14 mouse cellular contexts compared by ENCODE assay signal in the genomic region with DNA sequence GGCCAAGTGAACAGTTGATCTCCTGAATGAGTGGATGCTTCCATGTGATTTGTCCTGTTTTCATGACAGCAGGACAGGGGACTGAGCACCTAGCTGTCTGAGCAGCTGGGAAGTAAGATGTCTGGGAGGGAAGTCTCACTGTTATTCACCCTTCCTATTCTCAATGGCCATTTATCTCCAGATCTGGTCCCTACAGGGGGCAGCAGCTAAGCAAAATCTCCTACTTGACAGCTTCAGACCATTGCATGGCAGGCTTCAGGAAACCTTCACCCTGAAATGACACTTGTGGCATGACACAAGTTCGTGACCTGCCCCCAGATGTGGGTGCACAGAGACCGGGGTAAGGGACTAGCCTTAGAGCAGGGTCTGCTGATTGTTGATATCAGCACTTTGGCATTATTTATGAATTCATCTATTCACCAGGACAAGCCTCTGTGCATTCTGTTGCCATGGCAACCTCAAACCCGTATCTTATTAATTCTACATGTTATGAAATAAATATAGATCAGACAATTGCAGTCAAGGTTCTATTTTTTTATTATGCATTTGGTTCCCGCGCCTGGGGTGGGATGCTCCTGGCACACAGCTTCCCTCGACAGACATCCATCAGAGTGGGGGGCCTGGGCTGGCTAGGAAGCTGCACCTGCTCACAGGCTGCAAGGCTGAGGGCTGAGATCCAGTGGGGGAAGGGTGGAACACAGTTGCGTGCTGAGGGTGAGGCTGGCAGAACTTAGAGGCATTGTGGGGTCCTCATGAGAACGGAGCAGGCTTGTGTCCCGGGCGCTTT. TPM values are rescaled to one million over a fixed set of nuclear protein-coding genes. Genes with fewer than 3 reads are reported as not detected.
DNase-seq lines count a peak whose midpoint lies in the region; ATAC-seq and TF ChIP-seq lines count a peak whose summit lies in the region.
"Had no signal": no experiment of that assay in that cellular context is flagged by ENCODE, and none has a peak within 500 bp of the region (broad histone marks: within the 10 kb centered on the region; RNA-seq: fewer than 3 reads in every experiment).

No protein-coding gene starts in this region.

- H3K9me3 ChIP-seq in neural tube, embryonic 15.5 days (replicated peaks): no peaks in the 10 kb centered on the region
- H3K9me3 ChIP-seq: G1E; liver, embryonic 13.5 days had no signal

- H3K4me3 ChIP-seq in layer of hippocampus, adult 2 months: no peak overlapping the region
- no peak overlapping the region for H3K4me3 ChIP-seq in neural tube, embryonic 15.5 days (replicated peaks)
- H3K4me3 ChIP-seq: liver, embryonic 13.5 days had no signal

- peak; percentile 17 for TF ChIP-seq CTCF in layer of hippocampus, adult 2 months (conservative IDR thresholded peaks at IDR 0.05)

- peaks cover 36% of the 10 kb centered on the region for H3K4me1 ChIP-seq in neural tube, embryonic 15.5 days

- H3K27me3 ChIP-seq in neural tube, embryonic 15.5 days (replicated peaks): no peaks in the 10 kb centered on the region

- DNase-seq in cerebellum, postnatal 14 days: peak; percentile 85 to 88
- DNase-seq in cerebellum, adult 11-12 months: no peak
- DNase-seq in right cerebral cortex, adult 2 months (ENCODE audit: low spot score in 2 of 2): peak; percentile 28 to 44
- no peak for DNase-seq in right cerebral cortex, adult 18-20 months
- DNase-seq in layer of hippocampus, adult 2 months (ENCODE audit: low spot score in 2 of 2): no peak
- no peak for DNase-seq in gastrocnemius, postnatal 36 days
- DNase-seq in lung, postnatal 36 days: no peak
- DNase-seq: cerebellum, adult 9-10 months; heart, postnatal 36 days; liver, embryonic 13.5 days had no signal

- H3K9ac ChIP-seq in neural tube, embryonic 15.5 days (replicated peaks): no peak overlapping the region
- H3K9ac ChIP-seq: liver, embryonic 13.5 days had no signal

- 0 out of 2 replicates have a peak overlapping the region, but pooled peaks have one; percentile 5 for H3K4me2 ChIP-seq in neural tube, embryonic 15.5 days
- H3K4me2 ChIP-seq: liver, embryonic 13.5 days had no signal

- H3K27ac ChIP-seq in layer of hippocampus, adult 2 months: no peak overlapping the region
- H3K27ac ChIP-seq in neural tube, embryonic 15.5 days (replicated peaks): peak overlapping the region; percentile 49; the same call in 1 of the 2 replicates
- H3K27ac ChIP-seq: kidney, postnatal 0 days; liver, embryonic 13.5 days; macrophage had no signal

- H3K36me3 ChIP-seq in neural tube, embryonic 15.5 days: no peaks in the 10 kb centered on the region
- H3K36me3 ChIP-seq: liver, embryonic 13.5 days had no signal

- peak; percentile 34; the same call in 1 of the 2 replicates for ATAC-seq in neural tube, embryonic 15.5 days (ENCODE audit: low FRiP score)

- intact Hi-C loops in gastrocnemius, postnatal 36 days (cut with DNase I): no loop called here

- 34% methylated on average over 10 of the region's 10 CpGs for WGBS in neural tube, embryonic 15.5 days

RNA-seq across cellular contexts. Expression of a gene that starts 33.4 kb away (rescaled TPM):
- total RNA-seq in layer of hippocampus, adult 2 months (2021): 10 to 100 TPM; 59.8 to 61.4 TPM
- polyA plus RNA-seq in neural tube, embryonic 15.5 days (2015; fragmentation: Nextera tagmentation; extraction: Ambion mirVana): 22.9 and 23.6 TPM in 2 replicates
- total RNA-seq in gastrocnemius, postnatal 36 days (2021): 10 to 100 TPM; 16.3 to 27.7 TPM

RNA-seq across cellular contexts. Expression of a gene that starts 51.7 kb away (rescaled TPM):
- not detected for total RNA-seq in layer of hippocampus, adult 2 months (2021)
- 6.9 and 8.5 TPM in 2 replicates for polyA plus RNA-seq in neural tube, embryonic 15.5 days (2015; fragmentation: Nextera tagmentation; extraction: Ambion mirVana)
- not detected for total RNA-seq in gastrocnemius, postnatal 36 days (2021)
- total RNA-seq: G1E; heart, postnatal 36 days had no signal
- polyA plus RNA-seq: G1E; kidney, postnatal 0 days; liver, embryonic 13.5 days; macrophage had no signal

Comparison
In these comparisons a context has a peak if more than half of its experiments do, and no peak if none do; other contexts are left out.
1. DNase-seq: peak in cerebellum, postnatal 14 days (2 of 2) and right cerebral cortex, adult 2 months (2 of 2); none in cerebellum, adult 11-12 months (single experiment), right cerebral cortex, adult 18-20 months (single experiment), layer of hippocampus, adult 2 months (0 of 2), gastrocnemius, postnatal 36 days (0 of 2) and lung, postnatal 36 days (single experiment).